Mouse (Mus musculus): Measurements from ENCODE around the gene Vmn2r25.
"Not testable (repeated sequence)": the region's sequence is repeated elsewhere in the genome, so short reads cannot be mapped to it uniquely, and the experiment has no call there.

Vmn2r25 gene

DNA sequence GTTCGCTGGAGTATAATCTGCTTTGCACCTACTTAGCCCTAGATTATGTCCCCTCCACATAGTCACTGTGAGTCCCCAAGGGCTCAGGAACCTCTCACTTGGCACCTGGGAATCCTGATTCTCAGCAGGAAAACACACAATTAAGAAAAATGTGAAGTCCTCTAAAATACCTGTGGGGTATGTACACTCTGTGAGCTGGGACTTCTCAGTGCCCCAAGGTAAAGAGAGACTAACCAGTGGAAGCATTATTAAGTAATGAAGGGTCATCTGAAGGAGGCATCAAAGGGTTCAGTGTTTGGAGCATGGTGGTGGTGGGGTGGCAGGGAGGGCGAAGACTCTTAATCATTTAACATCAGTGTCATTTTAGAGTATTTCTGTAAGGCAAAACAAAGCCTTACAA lies at the start of gene Vmn2r25:
Gene Vmn2r25 (minus strand): TSS at position 101 of the 400 bp plus-strand sequence.
- DNase-seq (ENCODE audit: low read depth, low spot score), result not testable (repeated sequence)

- DNase-seq (ENCODE audit: low read depth, low spot score), result no peak
Observed at GRCm38 (mm10) chr6:123819951-123820350, 33.3 kb downstream of the Vmn2r25 start.

- not testable (repeated sequence) for DNase-seq (ENCODE audit: low read depth, low spot score)
Observed at GRCm38 (mm10) chr6:123810291-123810690, 43.0 kb downstream of the Vmn2r25 start.

DNA sequence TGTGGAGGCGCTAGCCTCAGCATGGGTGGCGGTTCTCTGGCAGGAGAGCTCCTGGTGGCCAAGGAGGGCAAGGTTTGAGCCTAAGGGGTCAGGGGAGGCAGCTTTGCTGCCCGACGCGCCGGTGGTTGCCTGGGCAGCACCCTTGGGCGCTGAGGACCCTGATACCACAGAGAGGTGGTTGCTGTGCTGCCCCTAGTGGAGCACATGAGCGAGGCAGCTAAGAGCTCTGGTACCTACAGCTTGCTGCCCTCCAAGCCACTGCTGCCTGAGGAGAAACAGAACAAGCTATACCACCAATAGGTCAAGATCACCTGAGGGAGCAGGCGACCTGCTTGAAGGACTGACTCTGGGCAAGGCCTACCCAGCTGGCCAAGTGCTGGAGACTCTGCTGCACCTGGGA lies 59.5 kb downstream of the Vmn2r25 start:
- no peak for DNase-seq (ENCODE audit: low read depth, low spot score)

GRCm38 (mm10) chr6:123784857-123785256 lies 68.4 kb downstream of the Vmn2r25 start:
- DNase-seq (ENCODE audit: low read depth, low spot score), result no peak

DNA sequence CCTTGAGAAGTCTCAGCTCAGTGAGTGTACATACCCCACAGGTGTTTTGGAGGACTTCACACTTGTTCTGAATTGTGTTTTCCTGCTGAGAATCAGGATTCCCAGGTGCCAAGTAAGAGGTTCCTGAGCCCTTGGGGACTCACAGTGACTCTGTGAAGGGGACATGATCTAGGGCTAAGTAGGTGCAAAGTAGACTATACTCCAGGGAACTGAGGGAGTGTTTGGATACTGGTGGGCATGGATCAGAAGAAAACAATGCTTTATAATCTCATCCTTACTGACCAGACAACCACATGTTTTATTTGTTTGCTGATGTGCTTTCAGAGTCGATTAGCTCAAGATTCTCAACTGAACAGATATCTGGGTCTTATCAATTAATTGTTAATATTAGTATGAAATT lies 74.7 kb downstream of the Vmn2r25 start, which contains the start of gene Vmn2r24:
Gene Vmn2r24 (plus strand): TSS at position 301 of the 400 bp plus-strand sequence.
- DNase-seq (ENCODE audit: low read depth, low spot score), result no peak

Data from retina, postnatal 7 days (tissue).